Mouse (Mus musculus): Measurements from ENCODE around the gene Atp6v0b. TPM values are rescaled to one million over a fixed set of nuclear protein-coding genes. Genes with fewer than 3 reads are reported as not detected.

The Atp6v0b gene
- polyA plus RNA-seq, 1 experiment from 2014 or later: 308 TPM

- Histone ChIP-seq H3K9me3 (no peaks in the 10 kb centered on the region), H3K4me1 (peaks cover 27% of the 10 kb centered on the region), H3K4me3 (no peak overlapping the region), H3K9ac (no peak overlapping the region), H3K4me2 (replicated peaks) (no peak overlapping the region), H3K27ac (no peak overlapping the region), H3K27me3 (replicated peaks) (no peaks in the 10 kb centered on the region), H3K36me3 (no peaks in the 10 kb centered on the region)
- no peak for ATAC-seq (ENCODE audit: low FRiP score, low read depth)
- WGBS: 67% methylated on average over 11 of the region's 11 CpGs
These were observed 41.8 kb downstream of the Atp6v0b start for GRCm38 (mm10) chr4:117845316-117845715.

- WGBS: 88% methylated on average over 5 of the region's 5 CpGs
- no peaks in the 10 kb centered on the region for H3K27me3 ChIP-seq (replicated peaks)
- H3K9ac ChIP-seq: no peak overlapping the region
- no peak overlapping the region for H3K4me3 ChIP-seq
- H3K4me2 ChIP-seq (replicated peaks): no peak overlapping the region
- no peak overlapping the region for H3K27ac ChIP-seq
- no peaks in the 10 kb centered on the region for H3K36me3 ChIP-seq
- no peak for ATAC-seq (ENCODE audit: low FRiP score, low read depth)
- peaks cover 18% of the 10 kb centered on the region for H3K4me1 ChIP-seq
- no peaks in the 10 kb centered on the region for H3K9me3 ChIP-seq
These were observed 42.7 kb downstream of the Atp6v0b start for GRCm38 (mm10) chr4:117844467-117844866.

GRCm38 (mm10) chr4:117843101-117843500, 44.0 kb downstream of the Atp6v0b start:
- WGBS: 91% methylated on average over 5 of the region's 5 CpGs
- H3K4me3 ChIP-seq: no peak overlapping the region
- ATAC-seq (ENCODE audit: low FRiP score, low read depth): no peak
- no peaks in the 10 kb centered on the region for H3K9me3 ChIP-seq
- H3K27ac ChIP-seq: no peak overlapping the region
- H3K4me1 ChIP-seq: 0 out of 2 replicates have a peak, but pooled peaks cover 11% of the 10 kb centered on the region
- no peaks in the 10 kb centered on the region for H3K27me3 ChIP-seq (replicated peaks)
- H3K36me3 ChIP-seq: no peaks in the 10 kb centered on the region
- H3K4me2 ChIP-seq (replicated peaks): no peak overlapping the region
- no peak overlapping the region for H3K9ac ChIP-seq

GRCm38 (mm10) chr4:117841566-117841965, 45.6 kb downstream of the Atp6v0b start:
- Histone ChIP-seq H3K27me3 (replicated peaks) (no peaks in the 10 kb centered on the region), H3K27ac (no peak overlapping the region), H3K4me1 (0 out of 2 replicates have a peak, but pooled peaks cover 6% of the 10 kb centered on the region), H3K4me3 (no peak overlapping the region), H3K9ac (no peak overlapping the region), H3K4me2 (replicated peaks) (no peak overlapping the region), H3K36me3 (no peaks in the 10 kb centered on the region), H3K9me3 (no peaks in the 10 kb centered on the region)
- 64% methylated on average over 3 of the region's 3 CpGs for WGBS
- ATAC-seq (ENCODE audit: low FRiP score, low read depth): no peak

- WGBS: 88% methylated on average over 5 of the region's 5 CpGs
- Histone ChIP-seq H3K4me3 (no peak overlapping the region), H3K27ac (no peak overlapping the region), H3K4me1 (0 out of 2 replicates have a peak, but pooled peaks cover 6% of the 10 kb centered on the region), H3K4me2 (replicated peaks) (no peak overlapping the region), H3K9me3 (no peaks in the 10 kb centered on the region), H3K9ac (no peak overlapping the region), H3K36me3 (no peaks in the 10 kb centered on the region), H3K27me3 (replicated peaks) (no peaks in the 10 kb centered on the region)
- no peak for ATAC-seq (ENCODE audit: low FRiP score, low read depth)
These were observed 46.3 kb downstream of the Atp6v0b start for GRCm38 (mm10) chr4:117840821-117841220.

GRCm38 (mm10) chr4:117839366-117839765, 47.8 kb downstream of the Atp6v0b start:
- no peak overlapping the region for H3K27ac ChIP-seq
- ATAC-seq (ENCODE audit: low FRiP score, low read depth): no peak
- no peaks in the 10 kb centered on the region for H3K36me3 ChIP-seq
- no peaks in the 10 kb centered on the region for H3K9me3 ChIP-seq
- no peak overlapping the region for H3K9ac ChIP-seq
- H3K4me3 ChIP-seq: no peak overlapping the region
- H3K4me1 ChIP-seq: peaks cover 5% of the 10 kb centered on the region
- 75% methylated on average over 6 of the region's 6 CpGs for WGBS
- H3K27me3 ChIP-seq (replicated peaks): no peaks in the 10 kb centered on the region
- no peak overlapping the region for H3K4me2 ChIP-seq (replicated peaks)

GRCm38 (mm10) chr4:117837271-117837670, 49.9 kb downstream of the Atp6v0b start:
- 65% methylated on average over 4 of the region's 4 CpGs for WGBS
- H3K9ac ChIP-seq: no peak overlapping the region
- no peaks in the 10 kb centered on the region for H3K36me3 ChIP-seq
- H3K4me2 ChIP-seq (replicated peaks): no peak overlapping the region
- no peaks in the 10 kb centered on the region for H3K9me3 ChIP-seq
- no peak overlapping the region for H3K27ac ChIP-seq
- no peak for ATAC-seq (ENCODE audit: low FRiP score, low read depth)
- H3K27me3 ChIP-seq (replicated peaks): peaks cover 6% of the 10 kb centered on the region; the same call in 1 of the 2 replicates
- peaks cover 6% of the 10 kb centered on the region for H3K4me1 ChIP-seq
- H3K4me3 ChIP-seq: no peak overlapping the region

GRCm38 (mm10) chr4:117836204-117836767, 50.8 kb downstream of the Atp6v0b start:
- Histone ChIP-seq H3K27ac (peak overlapping the region; percentile 46; the same call in 1 of the 2 replicates), H3K9me3 (no peaks in the 10 kb centered on the region), H3K36me3 (no peaks in the 10 kb centered on the region), H3K4me1 (peaks cover 6% of the 10 kb centered on the region), H3K4me3 (peak overlapping the region; percentile 79), H3K9ac (peak overlapping the region; percentile 81), H3K27me3 (replicated peaks) (peaks cover 6% of the 10 kb centered on the region; the same call in 1 of the 2 replicates), H3K4me2 (replicated peaks) (peak overlapping the region; percentile 97)
- peak; percentile 86 for ATAC-seq (ENCODE audit: low FRiP score, low read depth)
- WGBS: under 1% methylated on average over 47 of the region's 48 CpGs

GRCm38 (mm10) chr4:117835531-117836111, 51.5 kb downstream of the Atp6v0b start:
- Histone ChIP-seq H3K4me1 (peaks cover 6% of the 10 kb centered on the region), H3K27me3 (replicated peaks) (peaks cover 6% of the 10 kb centered on the region; the same call in 1 of the 2 replicates), H3K36me3 (no peaks in the 10 kb centered on the region), H3K4me3 (peak overlapping the region; percentile 79), H3K9ac (peak overlapping the region; percentile 81), H3K9me3 (no peaks in the 10 kb centered on the region), H3K27ac (peak overlapping the region; percentile 46), H3K4me2 (replicated peaks) (peak overlapping the region; percentile 97)
- ATAC-seq (ENCODE audit: low FRiP score, low read depth): peak; percentile 53
- under 1% methylated on average over 60 of the region's 60 CpGs for WGBS

GRCm38 (mm10) chr4:117834845-117835530, 52.1 kb downstream of the Atp6v0b start:
- peak; percentile 49 for ATAC-seq (ENCODE audit: low FRiP score, low read depth)
- 1% methylated on average over 36 of the region's 36 CpGs for WGBS
- no peaks in the 10 kb centered on the region for H3K36me3 ChIP-seq
- peaks cover 12% of the 10 kb centered on the region for H3K4me1 ChIP-seq
- peak overlapping the region; percentile 79 for H3K4me3 ChIP-seq
- peaks cover 12% of the 10 kb centered on the region; the same call in 1 of the 2 replicates for H3K27me3 ChIP-seq (replicated peaks)
- H3K9me3 ChIP-seq: no peaks in the 10 kb centered on the region
- H3K4me2 ChIP-seq (replicated peaks): peak overlapping the region; percentile 97
- H3K27ac ChIP-seq: 0 out of 2 replicates have a peak overlapping the region, but pooled peaks have one; percentile 46
- peak overlapping the region; percentile 81 for H3K9ac ChIP-seq

- peak within 1 kb of the TSS; percentile 97 for H3K4me2 ChIP-seq (replicated peaks)
- peak within 1 kb of the TSS; percentile 79 for H3K4me3 ChIP-seq
- WGBS: 23% methylated on average over 3 of the region's 3 CpGs
- H3K9me3 ChIP-seq: no peaks in the 10 kb centered on the region
- H3K4me1 ChIP-seq: peaks cover 16% of the 10 kb centered on the region
- H3K36me3 ChIP-seq: no peaks in the 10 kb centered on the region
- H3K9ac ChIP-seq: peak within 1 kb of the TSS; percentile 81
- H3K27me3 ChIP-seq (replicated peaks): peaks cover 13% of the 10 kb centered on the region; the same call in 1 of the 2 replicates
- H3K27ac ChIP-seq: 0 out of 2 replicates have a peak within 1 kb of the TSS, but pooled peaks have one; percentile 46
- ATAC-seq (ENCODE audit: low FRiP score, low read depth): no peak
These were observed 52.7 kb downstream of the Atp6v0b start, which contains the start of gene Slc6a9 for GRCm38 (mm10) chr4:117834457-117834844. Gene Slc6a9 (plus strand): TSS chr4:117834506.
